Comparison of ENCODE assay signal across 8 mouse cellular contexts in genomic region chr13:97435865-97436718, GRCm38 (mm10).
DNase-seq lines count a peak whose midpoint lies in the region; ATAC-seq lines count a peak whose summit lies in the region.

No protein-coding gene starts in this region.

- peak overlapping the region; percentile 93 for H3K27ac ChIP-seq in hindbrain, embryonic 11.5 days (ENCODE audit: low read depth, low read length)

- ATAC-seq in hindbrain, embryonic 11.5 days (ENCODE audit: low FRiP score): peak; percentile 63
- 0 out of 2 replicates have a peak, but pooled peaks have one; percentile 34 for ATAC-seq in megakaryocyte progenitor cell, adult 5-6 weeks (replicated peaks; ENCODE audit: poor library complexity)

- H3K4me1 ChIP-seq in hindbrain, embryonic 11.5 days (replicated peaks; ENCODE audit: control insufficient read depth, insufficient read depth, low read length): peaks cover 26% of the 10 kb centered on the region

- no peaks in the 10 kb centered on the region for H3K27me3 ChIP-seq in hindbrain, embryonic 11.5 days (ENCODE audit: control insufficient read depth, insufficient read depth, low read length)

- H3K9me3 ChIP-seq in hindbrain, embryonic 11.5 days (ENCODE audit: control insufficient read depth, low read length): no peaks in the 10 kb centered on the region

- H3K9ac ChIP-seq in hindbrain, embryonic 11.5 days (ENCODE audit: low read depth, low read length): peak overlapping the region; percentile 58

- H3K4me3 ChIP-seq in hindbrain, embryonic 11.5 days (ENCODE audit: low read depth, low read length): peak overlapping the region; percentile 13

- WGBS in hindbrain, embryonic 11.5 days: 3% methylated on average over 24 of the region's 24 CpGs

- H3K36me3 ChIP-seq in hindbrain, embryonic 11.5 days (ENCODE audit: control insufficient read depth, insufficient read depth, low read length): no peaks in the 10 kb centered on the region

- H3K4me2 ChIP-seq in hindbrain, embryonic 11.5 days (replicated peaks; ENCODE audit: low read depth, low read length): peak overlapping the region; percentile 56

- DNase-seq in cerebellum, postnatal 10 days: peak; percentile 55 to 60
- DNase-seq in cerebellum, adult 9-10 months: no peak
- DNase-seq in adrenal gland, postnatal 25 days: peak; percentile 46
- peak; percentile 44 to 54 for DNase-seq in frontal cortex, postnatal 10 days (ENCODE audit: low spot score in 2 of 2)
- peak; percentile 88 for DNase-seq in hindbrain, embryonic 11.5 days (ENCODE audit: low spot score)
- peak; percentile 43 to 45 for DNase-seq in layer of hippocampus, postnatal 14 days (ENCODE audit: low spot score in 2 of 2)
- peak; percentile 64 for DNase-seq in right cerebral cortex, postnatal 4 days
